Mouse (Mus musculus) E14TG2a.4 (cell line): ENCODE results near the gene Mcoln1.

Experiments
- CTCF ChIP-seq: conservative IDR thresholded peaks from 2 replicates; pipeline ENCODE4 v1.5.1; 2014; ENCODE audit warnings: low read length
- NANOG ChIP-seq: IDR thresholded peaks from 2 replicates; pipeline ENCODE4 v1.6.1; 2014; ENCODE audit warnings: borderline replicate concordance, low read length, mixed read lengths
- POU5F1 ChIP-seq: IDR thresholded peaks from 2 replicates; pipeline ENCODE4 v1.6.1; 2014; ENCODE audit warnings: low read length, borderline replicate concordance

DNA sequence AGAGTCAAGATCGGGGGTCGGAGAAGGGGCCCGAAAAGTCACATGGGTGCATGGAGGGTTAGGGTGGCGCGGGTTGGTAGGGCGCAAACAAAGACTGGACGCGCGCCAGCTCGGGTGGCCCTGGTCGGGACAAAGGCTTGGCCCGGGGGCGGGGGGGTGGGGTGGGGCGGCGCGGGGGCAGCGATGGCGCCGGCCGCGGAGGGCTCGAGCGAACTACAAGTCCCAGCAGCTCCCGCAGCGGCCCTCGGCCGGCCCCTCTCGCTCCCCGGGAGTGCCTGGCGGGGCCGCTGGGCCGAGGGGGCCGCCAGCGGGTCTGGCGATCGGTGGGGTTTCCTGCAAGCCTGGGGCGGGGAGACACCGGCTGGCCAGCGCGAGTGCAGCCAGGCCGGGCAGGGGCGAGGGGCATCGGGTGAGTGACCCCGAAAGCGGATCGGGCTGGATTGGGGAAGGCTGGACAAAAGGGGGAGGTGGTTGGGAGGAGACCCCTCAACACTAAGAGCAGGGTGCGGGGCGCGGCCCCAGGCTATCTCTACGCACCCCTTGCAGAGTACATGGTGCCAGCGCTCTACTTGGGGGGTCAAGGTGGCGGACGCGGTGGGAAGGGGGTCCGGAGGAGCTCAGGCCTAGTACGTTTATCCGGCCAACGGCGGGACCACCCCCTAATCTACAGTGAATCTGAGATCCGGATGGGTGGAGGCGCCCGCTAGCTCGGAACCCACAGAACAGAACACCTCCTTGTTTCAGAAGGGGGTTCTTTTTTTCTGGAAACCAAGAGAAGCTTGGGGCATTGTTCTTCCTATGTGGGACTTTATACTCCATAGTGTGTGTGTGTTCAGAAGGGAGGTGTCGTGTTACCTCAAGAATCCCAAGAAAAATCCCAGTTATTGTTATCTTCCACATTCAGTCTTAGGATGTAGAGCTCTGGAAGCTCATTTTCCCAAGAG is 7.1 kb upstream of the Mcoln1 start, which contains the start of gene Zfp358:
- no peak for TF ChIP-seq CTCF
- no peak for TF ChIP-seq POU5F1
- TF ChIP-seq NANOG = no peak
